In the genomic region with DNA sequence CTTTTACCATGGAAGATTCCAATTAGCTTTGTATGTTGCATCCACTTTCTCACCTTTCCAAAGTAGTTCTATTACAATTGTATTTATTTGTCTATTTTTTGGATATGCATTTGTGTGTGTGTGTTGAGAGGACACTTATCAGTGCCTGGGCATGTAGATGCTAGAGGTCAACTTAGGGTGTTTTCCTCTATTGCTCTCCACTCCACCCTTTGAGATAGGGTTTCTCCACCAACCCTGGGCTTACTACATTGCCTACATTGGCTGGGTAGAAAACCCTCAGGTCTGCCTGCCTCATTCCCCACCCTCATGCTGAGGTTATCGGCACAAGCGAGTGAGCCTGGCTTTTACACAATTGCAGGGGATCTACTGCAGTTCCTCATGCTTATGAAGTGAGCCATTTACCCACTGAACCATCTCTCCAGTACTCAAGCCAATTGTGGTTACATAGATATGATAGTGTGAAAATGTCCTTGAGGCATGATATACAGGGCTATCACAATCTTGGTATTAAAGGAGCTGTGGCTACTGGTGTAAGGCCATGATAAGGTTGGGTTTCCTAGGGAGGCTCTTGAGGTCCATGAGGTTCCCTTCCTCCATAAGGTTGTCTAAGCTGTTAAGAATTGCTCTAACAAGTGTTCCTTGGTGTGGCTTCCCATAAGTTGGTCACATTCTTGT, we compare ENCODE assay signal across 24 mouse cellular contexts.
"Had no signal": no experiment of that assay in that cellular context is flagged by ENCODE, and none has a peak within 500 bp of the region (broad histone marks: within the 10 kb centered on the region; RNA-seq: fewer than 3 reads in every experiment).

No protein-coding gene starts in this region.

- H3K4me3 ChIP-seq: intestine, embryonic 15.5 days; left cerebral cortex, adult 2 months; limb, embryonic 12.5 days; limb, embryonic 15.5 days; midbrain, embryonic 12.5 days; midbrain, embryonic 15.5 days; neural tube, embryonic 12.5 days; neural tube, embryonic 15.5 days had no signal

- H3K9ac ChIP-seq: intestine, embryonic 15.5 days; limb, embryonic 12.5 days; limb, embryonic 15.5 days; midbrain, embryonic 12.5 days; midbrain, embryonic 15.5 days; neural tube, embryonic 12.5 days; neural tube, embryonic 15.5 days had no signal

- H3K36me3 ChIP-seq: intestine, embryonic 15.5 days; limb, embryonic 12.5 days; limb, embryonic 15.5 days; midbrain, embryonic 12.5 days; midbrain, embryonic 15.5 days; neural tube, embryonic 12.5 days; neural tube, embryonic 15.5 days had no signal

- H3K27ac ChIP-seq: intestine, embryonic 15.5 days; kidney, postnatal 0 days; left cerebral cortex, adult 2 months; limb, embryonic 12.5 days; limb, embryonic 15.5 days; midbrain, embryonic 12.5 days; midbrain, embryonic 15.5 days; neural tube, embryonic 12.5 days; neural tube, embryonic 15.5 days; stomach, postnatal 0 days had no signal

- H3K4me2 ChIP-seq: intestine, embryonic 15.5 days; limb, embryonic 12.5 days; limb, embryonic 15.5 days; midbrain, embryonic 12.5 days; midbrain, embryonic 15.5 days; neural tube, embryonic 12.5 days; neural tube, embryonic 15.5 days had no signal

- H3K9me3 ChIP-seq: intestine, embryonic 15.5 days; limb, embryonic 12.5 days; limb, embryonic 15.5 days; midbrain, embryonic 15.5 days; neural tube, embryonic 12.5 days; neural tube, embryonic 15.5 days had no signal

- H3K4me1 ChIP-seq: intestine, embryonic 15.5 days; limb, embryonic 12.5 days; limb, embryonic 15.5 days; midbrain, embryonic 12.5 days; midbrain, embryonic 15.5 days; neural tube, embryonic 12.5 days; neural tube, embryonic 15.5 days had no signal

- H3K27me3 ChIP-seq: intestine, embryonic 15.5 days; limb, embryonic 12.5 days; limb, embryonic 15.5 days; midbrain, embryonic 12.5 days; midbrain, embryonic 15.5 days; neural tube, embryonic 12.5 days; neural tube, embryonic 15.5 days had no signal

- ATAC-seq: intestine, embryonic 15.5 days; midbrain, embryonic 15.5 days had no signal

- DNase-seq: kidney, adult 11 months; kidney, adult 8-10 months; kidney, postnatal 36 days; layer of hippocampus, postnatal 36 days; left cerebral cortex, postnatal 4 days; lung, adult 2 months; lung, postnatal 14 days; lung, postnatal 4 days; right cerebral cortex, adult 18-20 months; right cerebral cortex, postnatal 14 days; right cerebral cortex, postnatal 4 days; thymus, adult 2 months; thymus, postnatal 14 days; thymus, postnatal 4 days had no signal
